Mouse (Mus musculus) Patski (cell line): ENCODE results near the gene Xylt1. TPM values are rescaled to one million over a fixed set of nuclear protein-coding genes. Genes with fewer than 3 reads are reported as not detected.
A peak's percentile ranks its signal among the peaks of the same experiment; 100 is the strongest.

Experiments used
- ATAC-seq: fragments of 100-300 bp; one replicate; pipeline ENCODE4 v1.8.0; 2021
- CTCF ChIA-PET: fragments of 350-600 bp; sonication (Branson Sonifier 250); formaldehyde crosslinking; loops from one replicate; lab custom pipeline; 2022; ENCODE audit warnings: inconsistent platforms; lab: Charles Lee
- POLR2A ChIA-PET: fragments of 350-600 bp; sonication (Branson Sonifier 250); formaldehyde crosslinking; loops from one replicate; lab custom pipeline; 2022; ENCODE audit warnings: antibody characterized with exemption, inconsistent platforms; lab: Charles Lee
- DNase-seq: peaks from one replicate; pipeline ENCODE4 v3.0.0-alpha.2; 2011; ENCODE audit warnings: low read depth, low spot score
- H3K27me3 ChIP-seq: fragments of 371-371 bp; one replicate; pipeline ENCODE4 v1.5.1; 2021
- CTCF ChIP-seq: fragments of 100-300 bp; IDR thresholded peaks from one replicate; pipeline ENCODE4 v1.5.1; 2021
- in situ Hi-C: fragments of 300-500 bp; cut with MboI; formaldehyde crosslinking; loops from 3 replicates; pipeline ENCODE4 v1.11.1; 2018; ENCODE audit warnings: low pct_unique_long_range_greater_than_20kb, mixed read lengths
- polyA plus RNA-seq: library from polyadenylated mRNA; unstranded; gene quantifications from one replicate; pipeline ENCODE4 v1.2.3, GENCODE M21; 2021

The Xylt1 gene
- polyA plus RNA-seq, 1 experiment from 2014 or later: 20.1 TPM

- POLR2A ChIA-PET: interaction anchor here (0.7 kb wide), 1 partner anchor 12 kb away, joined by 3 read pairs; no protein-coding TSS in a partner anchor
- DNase-seq (no peak), ATAC-seq (no peak)
- CTCF ChIA-PET: no interaction called here
- no peaks in the 10 kb centered on the region for H3K27me3 ChIP-seq
- no peak for TF ChIP-seq CTCF
- in situ Hi-C loops: no loop called here
Observed at GRCm38 (mm10) chr7:117563939-117564499, 183.2 kb downstream of the Xylt1 start.

DNA sequence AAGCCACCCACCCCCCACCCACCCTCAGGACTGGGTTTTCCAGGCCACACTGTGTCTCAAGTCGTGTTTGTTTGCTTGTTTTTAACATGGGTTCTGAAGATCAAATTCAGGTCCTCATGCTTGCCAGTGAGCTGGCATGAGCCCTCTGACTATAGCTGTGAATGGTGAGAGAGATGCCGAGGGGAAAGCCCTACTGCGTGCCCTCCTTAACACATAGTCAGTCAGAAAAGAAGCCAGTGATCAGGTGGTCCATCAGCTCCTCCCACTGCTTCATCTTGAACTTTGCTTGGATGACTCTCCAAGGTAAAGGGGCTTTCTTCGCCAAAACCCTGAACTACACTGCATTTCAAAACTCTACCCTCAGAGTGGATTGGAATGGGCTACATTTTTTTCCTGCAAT lies 183.8 kb downstream of the Xylt1 start:
- DNase-seq (no peak), ATAC-seq (no peak)
- TF ChIP-seq CTCF: no peak
- no peaks in the 10 kb centered on the region for H3K27me3 ChIP-seq
- ChIA-PET POLR2A (no interaction called here), CTCF (no interaction called here)
- in situ Hi-C loops: no loop called here

GRCm38 (mm10) chr7:117566115-117566514 lies 185.3 kb downstream of the Xylt1 start:
- CTCF ChIA-PET: interaction anchor here (1.1 kb wide), 1 partner anchor 15 kb away, joined by 4 read pairs; no protein-coding TSS in a partner anchor
- POLR2A ChIA-PET: no interaction called here
- no peaks in the 10 kb centered on the region for H3K27me3 ChIP-seq
- TF ChIP-seq CTCF: peak; percentile 27
- ATAC-seq (no peak), DNase-seq (no peak)
- in situ Hi-C loops: no loop called here

GRCm38 (mm10) chr7:117566833-117567232 lies 186.1 kb downstream of the Xylt1 start:
- H3K27me3 ChIP-seq: no peaks in the 10 kb centered on the region
- ChIA-PET CTCF (no interaction called here), POLR2A (no interaction called here)
- DNase-seq (no peak), ATAC-seq (no peak)
- no peak for TF ChIP-seq CTCF
- in situ Hi-C loops: no loop called here

- H3K27me3 ChIP-seq: no peaks in the 10 kb centered on the region
- no peak for DNase-seq
- no peak for ATAC-seq
- POLR2A ChIA-PET: no interaction called here
- no peak for TF ChIP-seq CTCF
- in situ Hi-C loops: no loop called here
- CTCF ChIA-PET: no interaction called here
Observed at GRCm38 (mm10) chr7:117567252-117567651, 186.5 kb downstream of the Xylt1 start.

DNA sequence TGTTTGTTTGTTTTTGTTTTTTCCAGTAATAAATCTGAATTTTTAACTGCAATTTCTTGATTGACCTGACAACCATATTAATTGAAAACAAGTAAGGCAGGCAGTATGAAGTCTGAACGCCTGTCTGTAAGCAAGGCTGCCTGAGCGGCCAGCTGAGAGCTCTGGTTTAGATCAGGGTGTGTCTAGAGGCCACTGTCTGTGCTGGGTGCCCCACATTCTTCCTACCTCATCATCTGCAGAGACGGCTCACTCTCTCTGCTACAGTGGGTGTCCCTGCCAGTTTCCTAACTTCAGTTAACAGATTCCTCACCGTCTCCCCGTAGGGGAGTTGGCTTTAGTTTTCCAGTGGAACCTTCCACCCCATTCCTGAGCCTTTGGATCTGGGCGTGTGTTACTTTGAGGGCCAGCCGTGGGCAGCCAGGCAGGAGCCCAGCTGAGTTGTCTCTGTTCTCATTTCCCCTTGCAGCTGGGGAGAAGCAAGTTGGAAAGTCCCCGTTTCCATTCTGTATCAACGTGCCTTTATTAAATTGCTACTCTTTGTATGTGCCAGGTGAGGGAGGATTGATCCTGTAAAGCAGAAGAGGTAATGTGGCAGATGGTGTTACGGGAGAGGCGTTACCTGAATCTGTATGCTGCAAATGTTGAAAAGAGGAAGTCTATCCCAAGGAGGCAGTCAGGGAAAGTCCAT lies 187.0 kb downstream of the Xylt1 start:
- in situ Hi-C loops: no loop called here
- DNase-seq (no peak), ATAC-seq (no peak)
- POLR2A ChIA-PET: no interaction called here
- TF ChIP-seq CTCF: no peak
- CTCF ChIA-PET: no interaction called here
- no peaks in the 10 kb centered on the region for H3K27me3 ChIP-seq

GRCm38 (mm10) chr7:117571131-117571530 lies 190.4 kb downstream of the Xylt1 start:
- in situ Hi-C loops: no loop called here
- DNase-seq (no peak), ATAC-seq (no peak)
- H3K27me3 ChIP-seq: no peaks in the 10 kb centered on the region
- POLR2A ChIA-PET: no interaction called here
- CTCF ChIA-PET: no interaction called here
- no peak for TF ChIP-seq CTCF

DNA sequence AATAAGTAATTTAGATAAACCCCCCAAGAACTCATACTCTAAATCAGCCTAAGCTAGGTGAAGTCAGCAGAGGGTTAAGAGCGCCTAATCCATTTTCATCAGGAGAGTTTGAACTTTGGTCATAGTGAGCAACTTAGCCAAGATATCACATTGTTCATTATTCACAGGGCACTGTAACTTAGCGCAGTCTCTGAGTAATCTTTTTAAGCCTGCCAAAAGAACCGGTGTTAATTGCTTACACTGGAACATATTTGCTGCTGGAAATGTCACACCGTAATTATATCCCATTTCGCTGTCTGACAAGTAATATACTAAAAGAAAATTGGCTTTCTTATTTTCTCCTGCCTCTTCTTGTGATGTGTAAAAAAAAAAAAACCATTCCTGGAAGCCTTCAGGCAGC lies 190.9 kb downstream of the Xylt1 start:
- DNase-seq (no peak), ATAC-seq (no peak)
- no peak for TF ChIP-seq CTCF
- no peaks in the 10 kb centered on the region for H3K27me3 ChIP-seq
- in situ Hi-C loops: no loop called here
- POLR2A ChIA-PET: no interaction called here
- CTCF ChIA-PET: interaction anchor here (0.7 kb wide), 1 partner anchor 24 kb away, joined by 3 read pairs; no protein-coding TSS in a partner anchor

DNA sequence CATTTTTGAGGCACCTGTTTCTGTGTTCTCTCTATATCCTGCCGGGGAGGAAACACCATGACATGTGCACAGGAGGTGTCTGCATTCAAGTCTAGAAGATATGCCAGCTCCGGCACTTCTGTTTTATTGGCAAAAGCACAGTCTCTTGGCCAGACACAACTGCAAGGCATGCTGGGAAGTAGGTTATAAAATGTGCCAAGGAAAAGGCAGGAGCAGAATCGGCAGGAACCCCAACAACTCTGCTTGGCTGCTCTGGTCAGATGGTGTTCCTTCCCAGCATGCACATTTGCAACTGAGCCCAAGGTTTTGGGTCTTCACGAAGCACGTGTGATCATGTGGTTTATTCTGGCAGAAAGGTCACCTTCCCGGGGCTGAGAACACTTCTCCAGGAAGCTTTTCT lies 192.4 kb downstream of the Xylt1 start:
- DNase-seq (no peak), ATAC-seq (no peak)
- in situ Hi-C loops: no loop called here
- POLR2A ChIA-PET: no interaction called here
- CTCF ChIA-PET: no interaction called here
- no peaks in the 10 kb centered on the region for H3K27me3 ChIP-seq
- no peak for TF ChIP-seq CTCF

DNA sequence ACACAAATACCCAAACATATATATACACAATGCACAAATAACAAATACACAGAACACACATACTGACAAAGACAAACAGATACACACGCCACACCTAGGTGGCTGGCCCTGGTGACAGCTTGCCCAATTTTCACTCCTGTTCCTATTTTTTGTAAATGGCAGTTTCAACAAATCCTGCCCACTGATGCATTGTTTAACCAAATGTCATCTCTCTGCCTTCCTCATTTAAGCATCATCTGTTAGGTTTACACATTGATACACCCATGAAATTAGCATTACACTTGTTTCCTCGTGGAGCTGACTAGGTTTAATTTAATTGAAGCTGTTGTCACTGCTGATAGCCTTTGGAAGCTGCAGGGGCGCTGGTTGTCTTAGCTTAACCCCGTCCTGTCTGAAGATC lies 194.6 kb downstream of the Xylt1 start:
- ChIA-PET CTCF (no interaction called here), POLR2A (no interaction called here)
- DNase-seq (no peak), ATAC-seq (no peak)
- in situ Hi-C loops: no loop called here
- no peaks in the 10 kb centered on the region for H3K27me3 ChIP-seq
- TF ChIP-seq CTCF: no peak

- TF ChIP-seq CTCF: no peak
- no peak for ATAC-seq
- POLR2A ChIA-PET: no interaction called here
- in situ Hi-C loops: no loop called here
- no peaks in the 10 kb centered on the region for H3K27me3 ChIP-seq
- DNase-seq: no peak
- CTCF ChIA-PET: no interaction called here
Observed at GRCm38 (mm10) chr7:117577035-117577434, 196.3 kb downstream of the Xylt1 start.
